Mouse (Mus musculus): ENCODE measurements around the gene Tm9sf1. TPM values are rescaled to one million over a fixed set of nuclear protein-coding genes. Genes with fewer than 3 reads are reported as not detected.

Gene Tm9sf1
- total and polyA plus RNA-seq, 3 experiments = 39.4 to 50.6 (median 40.6) TPM

- DNase-seq = peak in 1 of 2 experiments; percentile 33
- Histone ChIP-seq H3K27me3 (ENCODE audit: control insufficient read depth, insufficient read depth, low read length) (no peaks in the 10 kb centered on the region), H3K36me3 (ENCODE audit: control insufficient read depth, insufficient read depth, low read length) (peaks cover 12% of the 10 kb centered on the region; the same call in 1 of the 2 replicates), H3K79me2 (replicated peaks; ENCODE audit: control insufficient read depth, insufficient read depth, low read length) (no peaks in the 10 kb centered on the region), H3K4me1 (ENCODE audit: control insufficient read depth, insufficient read depth, low read length) (peaks cover 1% of the 10 kb centered on the region), H3K9ac (ENCODE audit: low read depth, low read length) (no peak overlapping the region), H3K4me3 (no peak overlapping the region), H3K27ac (peak overlapping the region; percentile 88)
- TF ChIP-seq POLR2A (IDR thresholded peaks at IDR 0.05; ENCODE audit: insufficient read depth, low read depth, low read length) (no peak), CTCF (IDR thresholded peaks at IDR 0.05) (no peak), EP300 (IDR thresholded peaks at IDR 0.05; ENCODE audit: insufficient read depth, low read depth, low read length) (no peak)
- intact Hi-C loops (cut with DNase I) = no loop called here
- 65% methylated on average over 5 of the region's 5 CpGs for WGBS
Observed at GRCm38 (mm10) chr14:55658011-55658410, 14.4 kb upstream of the Tm9sf1 start.

GRCm38 (mm10) chr14:55656935-55657334 lies 13.3 kb upstream of the Tm9sf1 start:
- Histone ChIP-seq H3K27me3 (ENCODE audit: control insufficient read depth, insufficient read depth, low read length) (no peaks in the 10 kb centered on the region), H3K4me3 (no peak overlapping the region), H3K4me1 (ENCODE audit: control insufficient read depth, insufficient read depth, low read length) (peaks cover 1% of the 10 kb centered on the region), H3K79me2 (replicated peaks; ENCODE audit: control insufficient read depth, insufficient read depth, low read length) (no peaks in the 10 kb centered on the region), H3K36me3 (ENCODE audit: control insufficient read depth, insufficient read depth, low read length) (peaks cover 12% of the 10 kb centered on the region; the same call in 1 of the 2 replicates), H3K9ac (ENCODE audit: low read depth, low read length) (no peak overlapping the region), H3K27ac (peak overlapping the region; percentile 88)
- no peak for DNase-seq
- intact Hi-C loops (cut with DNase I) = no loop called here
- WGBS = 48% methylated on average over 3 of the region's 3 CpGs
- TF ChIP-seq POLR2A (IDR thresholded peaks at IDR 0.05; ENCODE audit: insufficient read depth, low read depth, low read length) (no peak), EP300 (IDR thresholded peaks at IDR 0.05; ENCODE audit: insufficient read depth, low read depth, low read length) (no peak)

DNA sequence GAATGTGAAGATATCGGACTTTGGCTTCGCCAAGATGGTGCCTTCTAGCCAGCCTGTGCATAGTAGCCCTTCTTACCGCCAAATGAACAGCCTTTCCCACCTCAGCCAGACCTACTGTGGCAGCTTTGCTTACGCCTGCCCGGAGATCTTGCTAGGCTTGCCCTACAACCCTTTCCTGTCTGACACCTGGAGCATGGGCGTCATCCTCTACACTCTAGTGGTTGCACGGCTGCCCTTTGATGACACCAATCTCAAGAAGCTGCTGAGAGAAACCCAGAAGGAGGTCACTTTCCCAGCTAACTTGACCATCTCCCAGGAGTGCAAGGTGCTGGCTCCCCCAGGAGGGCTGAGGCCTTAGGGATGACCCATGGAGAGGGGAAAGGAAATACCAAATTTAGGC lies 7.9 kb upstream of the Tm9sf1 start:
- TF ChIP-seq CTCF (IDR thresholded peaks at IDR 0.05) (no peak), EP300 (IDR thresholded peaks at IDR 0.05; ENCODE audit: insufficient read depth, low read depth, low read length) (no peak), POLR2A (IDR thresholded peaks at IDR 0.05; ENCODE audit: insufficient read depth, low read depth, low read length) (no peak)
- WGBS = 80% methylated on average over 7 of the region's 7 CpGs
- Histone ChIP-seq H3K27me3 (ENCODE audit: control insufficient read depth, insufficient read depth, low read length) (no peaks in the 10 kb centered on the region), H3K9ac (ENCODE audit: low read depth, low read length) (no peak overlapping the region), H3K4me3 (no peak overlapping the region), H3K79me2 (replicated peaks; ENCODE audit: control insufficient read depth, insufficient read depth, low read length) (no peaks in the 10 kb centered on the region), H3K4me1 (ENCODE audit: control insufficient read depth, insufficient read depth, low read length) (no peaks in the 10 kb centered on the region), H3K27ac (no peak overlapping the region), H3K36me3 (ENCODE audit: control insufficient read depth, insufficient read depth, low read length) (no peaks in the 10 kb centered on the region)
- intact Hi-C loops (cut with DNase I) = no loop called here
- DNase-seq = no peak

- no peak within 1 kb of the TSS for H3K4me3 ChIP-seq
- WGBS = 90% methylated on average over 2 of the region's 2 CpGs
- DNase-seq = no peak
- no peak for TF ChIP-seq EP300 (IDR thresholded peaks at IDR 0.05; ENCODE audit: insufficient read depth, low read depth, low read length)
- TF ChIP-seq POLR2A (IDR thresholded peaks at IDR 0.05; ENCODE audit: insufficient read depth, low read depth, low read length) = no peak
- no peak for TF ChIP-seq CTCF (IDR thresholded peaks at IDR 0.05)
- H3K4me1 ChIP-seq (ENCODE audit: control insufficient read depth, insufficient read depth, low read length) = no peaks in the 10 kb centered on the region
- H3K36me3 ChIP-seq (ENCODE audit: control insufficient read depth, insufficient read depth, low read length) = no peaks in the 10 kb centered on the region
- no peak within 1 kb of the TSS for H3K27ac ChIP-seq
- H3K9ac ChIP-seq (ENCODE audit: low read depth, low read length) = no peak within 1 kb of the TSS
- no peaks in the 10 kb centered on the region for H3K27me3 ChIP-seq (ENCODE audit: control insufficient read depth, insufficient read depth, low read length)
- intact Hi-C loops (cut with DNase I) = no loop called here
- H3K79me2 ChIP-seq (replicated peaks; ENCODE audit: control insufficient read depth, insufficient read depth, low read length) = no peaks in the 10 kb centered on the region
Observed at GRCm38 (mm10) chr14:55649884-55650283, 6.3 kb upstream of the Tm9sf1 start, which contains the start of gene Tssk4. Gene Tssk4 (plus strand): TSS chr14:55650184.

DNA sequence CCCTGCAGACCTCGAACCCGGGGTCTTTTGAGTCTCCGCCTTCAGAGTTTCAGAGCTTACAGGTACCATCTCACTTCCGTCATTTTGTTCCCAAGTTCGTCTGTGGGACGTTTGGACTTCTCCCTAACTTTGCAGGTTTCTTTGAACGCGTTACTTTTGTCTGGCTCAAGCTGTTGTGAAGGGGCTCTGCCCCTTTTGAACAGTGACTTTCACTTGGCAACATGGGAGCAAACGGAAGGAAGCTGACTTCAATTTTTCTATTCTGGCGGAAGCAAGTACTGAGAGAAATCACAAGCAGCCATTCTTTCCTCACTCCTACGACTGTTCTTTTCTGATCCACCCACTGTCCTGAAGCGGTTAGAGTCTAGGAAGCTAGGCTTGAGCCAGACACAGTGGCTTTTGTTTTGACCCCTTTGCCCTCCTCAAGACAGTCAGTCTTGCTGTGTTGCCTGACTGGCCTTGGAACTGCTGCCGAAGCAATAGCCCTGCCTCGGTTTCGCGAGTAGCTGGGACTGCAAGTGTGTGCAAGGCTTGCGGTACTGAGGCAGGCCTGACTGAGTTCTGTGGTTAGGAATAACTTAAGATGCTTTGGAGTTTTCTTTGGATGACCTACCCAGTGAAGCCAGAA lies 769 bp upstream of the Tm9sf1 start:
- Histone ChIP-seq H3K9ac (ENCODE audit: low read depth, low read length) (peak overlapping the region; percentile 25), H3K27me3 (ENCODE audit: control insufficient read depth, insufficient read depth, low read length) (no peaks in the 10 kb centered on the region), H3K4me3 (peak overlapping the region; percentile 95), H3K4me1 (ENCODE audit: control insufficient read depth, insufficient read depth, low read length) (peaks cover 5% of the 10 kb centered on the region), H3K36me3 (ENCODE audit: control insufficient read depth, insufficient read depth, low read length) (no peaks in the 10 kb centered on the region), H3K79me2 (replicated peaks; ENCODE audit: control insufficient read depth, insufficient read depth, low read length) (0 out of 2 replicates have a peak, but pooled peaks cover 2% of the 10 kb centered on the region), H3K27ac (peak overlapping the region; percentile 100; the same call in 1 of the 2 replicates)
- DNase-seq = no peak
- TF ChIP-seq CTCF (IDR thresholded peaks at IDR 0.05) (no peak), EP300 (IDR thresholded peaks at IDR 0.05; ENCODE audit: insufficient read depth, low read depth, low read length) (no peak), POLR2A (IDR thresholded peaks at IDR 0.05; ENCODE audit: insufficient read depth, low read depth, low read length) (0 out of 2 replicates have a peak, but pooled peaks have one; percentile 12)
- 9% methylated on average over 17 of the region's 17 CpGs for WGBS
- intact Hi-C loops (cut with DNase I) = loop anchor here (5.0 kb wide), 1 partner anchor 78 kb away; the partner anchor contains the start of gene Rabggta

GRCm38 (mm10) chr14:55642679-55643059 lies 937 bp downstream of the Tm9sf1 start:
- H3K36me3 ChIP-seq (ENCODE audit: control insufficient read depth, insufficient read depth, low read length) = no peaks in the 10 kb centered on the region
- H3K9ac ChIP-seq (ENCODE audit: low read depth, low read length) = peak overlapping the region; percentile 88
- no peak for TF ChIP-seq EP300 (IDR thresholded peaks at IDR 0.05; ENCODE audit: insufficient read depth, low read depth, low read length)
- TF ChIP-seq POLR2A (IDR thresholded peaks at IDR 0.05; ENCODE audit: insufficient read depth, low read depth, low read length) = no peak
- TF ChIP-seq CTCF (IDR thresholded peaks at IDR 0.05) = no peak
- no peaks in the 10 kb centered on the region for H3K27me3 ChIP-seq (ENCODE audit: control insufficient read depth, insufficient read depth, low read length)
- intact Hi-C loops (cut with DNase I) = loop anchor here (2.0 to 5.0 kb wide), 3 partner anchors 18 to 80 kb away; partner anchors contain the start of genes Mdp1 and Rabggta
- H3K4me1 ChIP-seq (ENCODE audit: control insufficient read depth, insufficient read depth, low read length) = peaks cover 5% of the 10 kb centered on the region
- H3K27ac ChIP-seq = peak overlapping the region; percentile 100
- H3K4me3 ChIP-seq = peak overlapping the region; percentile 95
- H3K79me2 ChIP-seq (replicated peaks; ENCODE audit: control insufficient read depth, insufficient read depth, low read length) = 0 out of 2 replicates have a peak, but pooled peaks cover 2% of the 10 kb centered on the region
- 14% methylated on average over 8 of the region's 8 CpGs for WGBS
- no peak for DNase-seq

Measured in heart, adult 2 months (tissue).